Mouse (Mus musculus) thymus, adult 2 months (tissue): Measurements from ENCODE around the gene Arntl2.

Experiments used
- CTCF ChIP-seq: fragments of 200-500 bp; IDR thresholded peaks from 2 replicates; pipeline ENCODE4 v1.5.1; 2012; ENCODE audit warnings: mild to moderate bottlenecking, control low read depth, low read length, moderate library complexity, borderline replicate concordance; ENCODE audit not compliant: control insufficient read depth, poor library complexity, insufficient read depth; ENCODE audit errors: extremely low read depth
- POLR2A ChIP-seq: fragments of 200-500 bp; IDR thresholded peaks from 2 replicates; pipeline ENCODE4 v1.6.1; 2012; ENCODE audit warnings: mild to moderate bottlenecking, low read length, control low read depth, moderate library complexity; ENCODE audit not compliant: control insufficient read depth, poor library complexity, insufficient read depth; ENCODE audit errors: extremely low read depth

DNA sequence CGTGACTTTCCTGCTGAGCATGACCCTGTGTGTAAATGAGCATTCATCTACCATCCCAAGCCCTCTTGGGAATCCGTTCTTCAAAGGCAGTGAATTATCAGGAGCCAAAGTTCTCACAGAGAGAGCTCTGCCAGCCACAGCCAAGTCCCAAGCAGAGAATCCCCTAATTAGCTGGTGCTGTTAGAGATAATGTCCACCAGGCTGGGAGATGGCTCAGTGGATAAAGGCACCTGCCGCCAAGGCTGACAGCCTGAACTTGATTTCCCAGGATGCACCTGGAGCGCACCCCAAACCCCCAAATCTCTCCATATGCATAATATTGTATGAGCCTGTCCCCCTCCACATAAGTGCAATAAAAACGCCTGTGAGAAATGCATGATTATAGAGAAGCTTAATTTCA lies 49.5 kb downstream of the Arntl2 start:
- TF ChIP-seq CTCF (no peak), POLR2A (no peak)
